Mouse (Mus musculus) layer of hippocampus, adult 8-10 months (tissue): ENCODE data around the gene Slc12a5. TPM values are rescaled to one million over a fixed set of nuclear protein-coding genes. Genes with fewer than 3 reads are reported as not detected.

ENCODE experiments used
- DNase-seq, 2 experiments: peaks; one replicate each; pipeline ENCODE4 v3.0.0; 2022; ENCODE audit warnings: low spot score in 2 of 2
- total RNA-seq, 4 experiments: library from RNA; stranded (reverse); gene quantifications; 2 replicates each; pipeline ENCODE4 v1.2.4; 2022

Slc12a5 gene
- 100 to 1,000 TPM; 370 to 437 (median 422) TPM for total RNA-seq

GRCm38 (mm10) chr2:164960716-164961441, at the start of gene Slc12a5:
Gene Slc12a5 (plus strand): TSS chr2:164960802.
- DNase-seq = peak in 1 of 2 experiments; percentile 51

DNA sequence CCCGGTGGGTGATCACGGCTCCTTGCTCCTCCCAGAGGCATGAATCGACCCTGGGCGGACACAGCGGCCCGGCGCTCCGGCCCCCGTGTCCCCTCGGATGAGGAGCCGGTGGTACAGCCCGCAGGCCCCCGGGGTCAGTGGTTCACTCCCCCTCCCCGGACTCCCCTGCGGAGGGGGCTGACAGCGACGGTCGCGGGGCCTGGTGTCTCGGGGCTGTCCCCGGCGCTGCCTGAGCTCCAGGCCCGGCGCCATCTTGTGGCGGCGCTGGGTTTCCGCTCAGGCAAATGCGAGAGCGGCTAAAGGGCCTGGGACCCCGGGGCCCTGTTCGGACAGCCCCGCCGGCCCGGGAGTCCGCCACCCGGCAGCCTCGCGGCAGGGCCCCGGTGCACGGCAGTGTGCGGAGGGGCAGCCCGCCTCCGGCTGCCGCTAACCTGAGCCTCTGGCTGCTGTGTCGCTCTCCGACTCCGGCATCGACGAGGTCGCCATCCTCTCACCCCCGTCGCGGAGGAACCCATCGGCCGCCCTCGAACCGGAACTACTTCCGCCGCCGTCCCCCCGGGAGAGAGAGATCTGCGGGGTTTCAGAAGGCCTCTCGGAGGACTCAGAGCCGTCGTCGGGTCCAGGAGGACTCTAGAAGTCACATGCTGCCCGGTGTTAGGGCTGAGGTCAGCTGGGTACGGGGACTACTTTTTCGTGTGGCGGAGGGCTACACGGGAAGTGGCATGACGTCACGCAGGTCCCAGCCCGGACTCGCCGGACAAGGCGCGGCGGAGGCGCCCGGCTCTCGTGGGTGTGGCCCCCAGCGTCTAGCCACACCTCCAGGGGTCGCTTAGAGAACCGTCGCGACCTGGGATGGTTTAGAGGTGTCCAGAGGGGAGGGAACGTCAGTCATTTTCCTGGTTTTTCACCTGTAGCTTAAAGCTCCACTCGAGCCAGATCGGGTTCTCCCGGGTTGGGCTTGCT, 49.2 kb upstream of the Slc12a5 start, which contains the start of gene Zfp335:
TSS of gene Zfp335 (minus strand) at position 672 of the 963 bp plus-strand sequence.
- peak; percentile 85 to 91 for DNase-seq

DNA sequence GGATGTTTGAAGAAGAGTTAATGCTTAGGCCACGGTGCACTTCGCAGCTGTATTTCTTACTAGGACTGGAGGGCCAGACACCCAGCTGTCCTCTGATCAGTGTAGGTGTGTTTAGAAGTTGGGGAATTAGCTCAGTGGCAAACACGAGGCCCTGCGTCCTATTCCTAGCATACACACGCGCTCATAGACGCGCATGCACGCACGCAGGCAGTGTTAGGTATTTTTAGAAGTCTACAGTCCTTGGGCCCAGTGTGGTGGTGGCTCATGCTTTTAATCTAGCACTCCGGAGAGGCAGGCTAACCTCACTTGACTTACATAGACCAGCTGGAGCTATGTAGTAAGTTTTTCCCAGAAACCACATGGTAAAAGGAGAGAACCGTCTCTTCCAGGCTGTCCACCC, 48.5 kb upstream of the Slc12a5 start:
- peak; percentile 57 to 76 for DNase-seq

DNA sequence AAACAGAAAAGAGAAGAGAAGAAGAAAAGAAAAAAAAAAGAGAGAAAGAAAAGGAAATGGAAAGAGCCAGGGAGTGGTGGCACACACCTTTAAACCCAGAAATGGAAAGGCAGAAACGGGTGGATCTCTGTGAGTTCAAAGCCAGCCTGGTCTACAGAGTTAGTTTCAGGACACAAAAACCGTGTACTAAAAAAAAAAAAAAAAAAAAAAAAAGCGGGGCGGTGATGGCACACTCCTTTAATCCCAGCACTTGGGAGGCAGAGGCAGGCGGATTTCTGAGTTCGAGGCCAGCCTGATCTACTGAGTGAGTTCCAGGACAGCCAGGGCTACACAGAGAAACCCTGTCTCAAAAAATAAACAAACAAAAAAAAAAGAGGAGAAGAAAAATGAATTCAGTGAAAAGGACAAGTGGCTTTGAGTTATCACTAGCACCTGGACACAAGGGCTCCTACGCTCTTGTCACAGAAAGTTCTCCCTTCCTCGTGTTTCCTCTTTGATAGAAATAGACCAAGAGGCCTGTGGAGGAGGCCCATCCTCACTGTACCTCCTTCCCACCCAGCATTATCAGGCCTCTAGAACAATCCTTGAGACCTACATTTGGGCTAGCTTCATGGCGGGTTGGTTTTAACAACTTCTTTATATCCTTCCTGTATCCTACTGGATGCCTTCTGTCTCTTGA, 47.7 kb upstream of the Slc12a5 start:
- no peak for DNase-seq

DNA sequence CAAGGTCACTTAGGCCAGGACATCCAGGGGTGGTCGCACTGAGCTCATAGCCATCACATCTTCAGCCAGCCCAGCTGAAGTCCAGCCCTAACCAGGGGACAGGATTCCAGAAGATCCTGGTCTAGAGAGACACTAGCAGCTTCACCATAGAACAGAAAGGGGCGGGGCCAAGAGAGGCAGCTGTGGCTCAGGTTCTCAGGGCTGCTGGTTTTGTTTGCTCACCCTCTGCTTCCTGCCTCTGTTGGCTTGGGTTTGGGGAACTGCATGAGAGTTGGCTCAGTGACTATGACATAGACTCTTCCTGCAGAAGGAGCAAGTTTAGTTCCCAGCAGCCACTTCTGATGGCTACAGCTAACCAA, 47.2 kb upstream of the Slc12a5 start:
- no peak for DNase-seq

DNA sequence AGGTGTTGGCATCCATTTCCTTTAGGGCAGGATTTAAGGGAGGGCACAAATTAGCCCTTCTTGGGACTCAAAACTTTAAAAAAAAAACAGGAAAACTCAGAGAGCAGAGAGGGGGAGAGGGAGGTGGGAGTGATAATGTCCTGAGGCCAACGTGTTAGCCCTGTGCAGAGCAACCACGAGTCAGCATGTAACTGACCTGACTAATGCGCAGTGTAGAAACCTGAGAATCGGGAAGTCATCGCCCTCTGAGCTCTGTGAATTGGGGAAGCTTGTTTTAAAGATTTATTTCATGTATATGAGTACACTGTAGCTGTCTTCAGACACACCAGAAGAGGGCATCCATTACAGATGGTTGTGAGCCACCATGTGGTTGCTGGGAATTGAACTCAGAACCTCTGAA, 43.8 kb upstream of the Slc12a5 start:
- DNase-seq = no peak

- no peak for DNase-seq
These were observed 43.2 kb upstream of the Slc12a5 start for GRCm38 (mm10) chr2:164917371-164917770.

GRCm38 (mm10) chr2:164918325-164918724, 42.3 kb upstream of the Slc12a5 start:
- DNase-seq = no peak

GRCm38 (mm10) chr2:164921984-164922383, 38.6 kb upstream of the Slc12a5 start:
- no peak for DNase-seq

DNA sequence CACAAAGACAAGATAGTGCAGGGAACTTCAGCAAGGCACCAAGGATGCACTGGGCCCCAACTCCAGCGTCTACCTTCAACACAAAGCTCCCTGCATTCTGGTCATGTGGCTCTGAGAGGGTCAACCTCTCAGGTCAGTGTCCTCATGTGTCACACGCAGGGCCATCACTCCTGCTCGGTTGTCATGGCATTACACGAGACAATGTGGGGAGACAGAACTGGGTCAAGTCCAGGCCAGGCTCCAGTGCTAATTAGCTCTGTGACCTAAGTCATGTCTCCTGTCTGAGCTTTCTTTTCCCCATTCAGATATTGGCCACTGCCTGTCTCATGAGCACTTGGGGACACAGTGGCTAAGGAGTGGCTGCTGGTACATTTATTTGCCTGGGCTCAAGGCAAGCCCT, 37.3 kb upstream of the Slc12a5 start:
- DNase-seq = no peak

- peak; percentile 84 to 94 for DNase-seq
These were observed 36.3 kb upstream of the Slc12a5 start for GRCm38 (mm10) chr2:164924100-164924857.

DNA sequence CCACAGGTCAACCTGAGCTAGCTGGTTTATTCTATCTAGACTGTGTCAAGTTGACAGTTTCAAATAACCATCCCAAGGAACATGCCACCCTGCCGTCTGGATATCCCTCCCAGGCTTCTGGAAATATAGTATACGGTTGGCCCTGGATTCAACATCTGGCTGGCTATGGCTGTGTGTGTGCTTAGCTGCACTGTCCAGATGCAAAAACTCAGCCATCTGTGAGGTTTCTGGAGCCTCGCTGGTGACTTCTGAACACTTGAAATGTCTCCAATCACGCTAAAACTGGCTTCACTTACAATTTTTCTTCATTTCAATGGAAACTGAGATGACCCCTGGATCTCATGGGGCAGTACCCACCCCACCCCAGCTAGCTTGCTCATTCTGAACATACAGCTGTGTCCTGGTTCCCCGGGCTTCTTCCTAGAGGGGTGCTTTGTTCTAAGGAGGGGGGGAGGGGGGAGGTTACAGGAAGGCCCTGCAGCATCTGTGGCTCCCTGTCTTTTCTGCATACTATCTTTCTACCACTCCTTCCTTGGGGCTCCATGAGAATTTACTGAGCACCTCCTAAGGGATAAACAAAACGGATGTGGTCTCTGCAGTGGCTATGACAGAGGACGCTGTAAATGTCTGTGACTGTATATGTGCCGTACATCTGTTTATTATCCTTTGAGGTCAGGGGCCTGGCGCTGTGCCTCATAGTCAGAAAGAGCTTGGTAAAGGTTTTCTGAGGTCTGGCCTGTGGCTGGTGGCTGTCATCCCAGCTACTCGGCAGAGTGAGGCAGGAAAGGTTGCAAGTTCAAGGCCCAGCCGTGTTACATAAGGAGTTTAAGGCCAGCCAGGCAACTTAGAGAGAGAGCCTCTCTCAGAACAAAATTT, 29.7 kb upstream of the Slc12a5 start:
- no peak for DNase-seq

DNA sequence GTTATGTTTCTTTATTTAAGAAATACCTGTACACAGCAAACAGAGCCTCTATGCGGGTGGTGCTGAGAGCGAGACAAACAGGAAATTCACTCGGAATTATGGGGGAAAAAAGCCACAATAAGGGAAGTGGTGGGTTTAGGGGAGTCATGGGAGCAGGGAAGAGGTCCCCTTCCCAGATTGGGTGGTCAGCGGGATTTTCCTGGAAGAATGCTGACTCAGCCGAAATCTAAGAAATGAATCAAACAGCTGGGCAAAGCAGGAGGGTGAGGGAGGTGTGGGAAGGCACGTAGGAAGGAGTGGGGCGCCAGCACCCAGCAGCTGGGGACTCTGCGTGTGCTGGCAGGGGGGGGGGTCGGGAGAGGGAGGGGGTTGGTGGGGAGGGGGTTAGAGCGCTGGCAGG, 27.1 kb upstream of the Slc12a5 start:
- DNase-seq = no peak

- DNase-seq = no peak
These were observed 24.6 kb upstream of the Slc12a5 start for GRCm38 (mm10) chr2:164935991-164936390.

DNA sequence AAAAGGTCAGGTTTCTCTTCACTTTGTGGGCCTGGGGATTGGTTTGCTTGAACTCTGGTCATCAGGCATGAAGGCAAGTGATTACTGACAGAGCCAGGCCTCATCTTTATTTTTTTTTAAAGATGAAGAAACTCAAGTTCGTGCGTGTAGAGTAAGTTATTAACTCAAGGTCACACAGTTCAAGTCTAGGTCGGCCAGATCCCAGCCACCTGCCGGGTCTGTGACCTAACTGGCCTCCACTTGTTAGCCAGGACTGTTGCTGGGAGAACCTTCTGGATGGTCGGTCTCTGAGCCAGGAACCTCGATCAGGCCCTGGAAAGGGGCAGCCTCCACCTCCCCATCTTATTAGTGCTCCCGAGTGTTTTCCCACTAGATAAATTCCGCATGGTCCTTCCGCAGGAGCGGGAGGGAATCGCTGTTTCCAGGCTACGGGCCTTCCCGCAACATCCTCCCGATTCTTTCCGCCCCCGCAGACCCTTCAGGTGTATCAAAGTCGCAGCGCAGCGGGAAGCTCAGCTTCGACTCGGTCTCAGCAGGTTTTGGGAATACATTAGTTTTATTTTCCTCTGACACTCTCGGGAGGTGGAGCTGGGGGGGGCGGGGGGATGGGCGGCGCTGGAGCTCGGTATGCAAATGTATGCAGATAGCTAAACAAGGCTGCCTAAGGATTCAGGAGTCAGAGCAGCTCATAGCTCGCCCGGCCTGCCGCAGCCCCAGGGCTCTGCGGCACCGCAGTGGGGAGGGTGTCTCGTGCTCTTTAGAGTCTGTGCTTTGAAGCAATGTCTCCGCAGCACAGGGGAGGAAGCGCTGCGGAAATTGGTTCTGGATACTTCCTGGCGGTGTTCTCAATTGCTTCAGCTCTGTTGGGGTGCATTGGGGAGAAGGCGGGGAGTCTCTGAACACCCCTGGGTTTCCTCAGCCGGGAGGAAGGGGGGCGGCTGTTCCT, 22.2 kb upstream of the Slc12a5 start:
- peak; percentile 46 to 60 for DNase-seq

- peak in 1 of 2 experiments; percentile 17 for DNase-seq
These were observed 21.5 kb upstream of the Slc12a5 start for GRCm38 (mm10) chr2:164939106-164939505.

DNA sequence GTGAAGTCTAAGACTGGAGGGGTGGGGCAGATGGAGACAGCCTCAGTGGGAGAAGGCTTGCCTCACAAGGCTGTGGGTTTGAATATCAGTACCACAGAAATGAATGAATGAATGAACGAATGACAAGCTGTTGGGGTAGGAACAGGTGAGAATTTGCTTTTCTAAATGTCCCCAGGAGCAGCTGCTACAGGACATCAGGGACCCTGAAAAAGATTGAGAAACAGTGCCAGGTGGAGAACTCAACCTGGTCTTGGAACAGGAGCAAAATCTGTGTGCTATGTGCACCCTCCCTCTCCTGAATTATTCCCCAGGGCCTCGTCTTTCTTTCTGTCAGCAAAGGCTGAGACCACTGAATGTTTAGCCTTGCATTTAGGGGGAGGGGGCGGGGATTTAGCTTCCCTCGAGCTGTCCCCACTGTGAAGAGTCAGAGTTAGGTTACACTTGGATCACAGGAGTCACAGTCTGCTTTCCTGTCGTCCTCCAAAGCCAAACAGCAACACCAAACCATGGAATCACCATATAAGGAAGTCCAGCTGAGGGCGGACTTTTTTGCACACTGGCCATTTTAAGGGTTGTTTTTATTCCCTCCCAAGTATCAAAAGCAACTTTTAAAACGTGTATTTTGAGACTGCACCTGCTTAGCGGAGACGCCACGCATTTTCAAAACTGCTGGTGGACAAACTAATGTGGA, 20.3 kb upstream of the Slc12a5 start, which contains the start of gene Mmp9:
TSS of gene Mmp9 (plus strand) at position 641 of the 691 bp plus-strand sequence.
- no peak for DNase-seq

DNA sequence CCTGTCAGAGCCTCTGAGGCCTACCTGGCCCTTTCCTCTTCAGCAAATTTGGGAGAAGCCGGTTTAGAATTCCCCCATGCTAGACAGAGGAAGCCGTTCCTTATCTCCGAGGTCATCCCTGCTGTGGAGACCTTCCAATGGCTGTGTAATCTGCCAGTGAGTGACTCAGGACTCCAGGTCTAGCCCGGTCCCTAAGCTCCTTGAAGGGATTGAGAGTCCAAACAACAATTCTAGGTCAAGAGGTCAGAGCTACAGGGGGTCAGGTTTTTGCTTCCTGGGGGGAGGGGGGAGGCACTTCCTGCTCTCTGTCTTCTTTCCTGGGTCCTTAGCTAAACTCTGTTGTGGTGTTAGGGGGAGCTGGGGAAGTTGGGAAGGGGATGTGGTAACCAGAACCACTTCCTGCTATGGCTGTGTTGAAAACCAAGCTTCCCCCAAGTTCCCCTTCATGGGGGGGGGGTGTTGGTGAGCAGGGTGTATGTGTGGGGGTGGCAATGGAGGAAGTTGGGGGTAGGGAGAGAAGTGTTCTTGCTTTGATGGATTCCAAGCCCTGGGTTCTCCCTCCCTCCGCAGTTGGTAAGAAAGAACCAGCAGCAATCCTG, 17.8 kb upstream of the Slc12a5 start:
- DNase-seq = no peak
